Mouse (Mus musculus) small intestine, adult 2 months (tissue): ENCODE results near the gene Atad3a. TPM values are rescaled to one million over a fixed set of nuclear protein-coding genes. Genes with fewer than 3 reads are reported as not detected.
A peak's percentile ranks its signal among the peaks of the same experiment; 100 is the strongest.

ENCODE experiments used
- H3K27ac ChIP-seq: fragments of 200-500 bp; 2 replicates; pipeline ENCODE4 v1.5.1; 2012; ENCODE audit warnings: low read depth, low read length, control low read depth, inconsistent platforms; ENCODE audit not compliant: insufficient read depth
- H3K27me3 ChIP-seq: fragments of 200-500 bp; 2 replicates; pipeline ENCODE4 v1.6.1; 2012; ENCODE audit warnings: mild to moderate bottlenecking, moderate library complexity, low read length, inconsistent platforms; ENCODE audit not compliant: control insufficient read depth, insufficient read depth
- H3K36me3 ChIP-seq: fragments of 200-500 bp; 2 replicates; pipeline ENCODE4 v1.6.1; 2012; ENCODE audit warnings: mild to moderate bottlenecking, low read length, control low read depth, inconsistent platforms; ENCODE audit not compliant: control insufficient read depth, insufficient read depth
- H3K4me1 ChIP-seq: fragments of 200-500 bp; 2 replicates; pipeline ENCODE4 v1.6.1; 2012; ENCODE audit warnings: low read length, inconsistent platforms, mixed read lengths; ENCODE audit not compliant: control insufficient read depth, insufficient read depth, insufficient read length
- H3K4me3 ChIP-seq: fragments of 200-500 bp; 2 replicates; pipeline ENCODE4 v1.5.1; 2012; ENCODE audit warnings: low read depth, mild to moderate bottlenecking, control low read depth, inconsistent platforms, low read length, moderate library complexity
- CTCF ChIP-seq: fragments of 200-500 bp; IDR thresholded peaks from 2 replicates; pipeline ENCODE4 v1.5.1; 2012; ENCODE audit warnings: low read depth, mild to moderate bottlenecking, control low read depth, inconsistent platforms, low read length, moderate library complexity, mixed read lengths; ENCODE audit not compliant: insufficient replicate concordance, insufficient read length; ENCODE audit errors: extremely low read depth
- POLR2A ChIP-seq: fragments of 200-500 bp; IDR thresholded peaks from 2 replicates; pipeline ENCODE4 v1.6.1; 2012; ENCODE audit warnings: low read depth, mild to moderate bottlenecking, control low read depth, inconsistent platforms, low read length, moderate library complexity
- WGBS: fragments of 180-500 bp; shearing (Covaris S2); methylation state at CpG from one replicate; pipeline ENCODE4 v1.1.7; 2018; 5-methylcytosine and 5-hydroxymethylcytosine counted together
- polyA plus RNA-seq: library from polyadenylated mRNA; depleted of rRNA; stranded (reverse); fragments of >200 nt; gene quantifications from 2 replicates; pipeline ENCODE4 v1.2.3, GENCODE M21; 2012

Gene Atad3a
- polyA plus RNA-seq, 1 experiment, result 65.5 TPM

DNA sequence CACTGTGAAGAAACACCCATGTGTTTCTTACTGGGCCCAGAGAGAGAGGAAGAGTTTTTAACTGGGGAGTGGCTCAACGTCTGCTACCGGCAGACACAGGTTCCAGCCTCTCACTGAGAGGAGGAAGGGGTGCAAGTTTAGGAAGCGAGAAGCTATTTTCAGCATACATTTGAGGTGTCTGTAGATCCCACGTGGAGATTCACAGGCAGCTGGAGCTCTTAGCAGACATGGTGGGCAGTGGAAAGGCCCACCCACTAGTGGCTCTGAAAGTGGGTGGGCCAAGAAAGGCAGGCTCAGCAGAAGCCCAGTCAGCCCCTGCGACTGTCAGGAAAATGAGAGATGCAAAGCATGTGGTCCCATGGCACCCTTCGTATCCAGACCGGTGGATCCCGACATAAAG lies 22.6 kb downstream of the Atad3a start:
- H3K27me3 ChIP-seq, result no peaks in the 10 kb centered on the region
- H3K4me1 ChIP-seq, result peaks cover 7% of the 10 kb centered on the region; the same call in 1 of the 2 replicates
- peaks cover 28% of the 10 kb centered on the region for H3K36me3 ChIP-seq
- no peak overlapping the region for H3K27ac ChIP-seq
- 58% methylated on average over 8 of the region's 8 CpGs for WGBS
- TF ChIP-seq POLR2A (no peak), CTCF (no peak)
- no peak overlapping the region for H3K4me3 ChIP-seq

DNA sequence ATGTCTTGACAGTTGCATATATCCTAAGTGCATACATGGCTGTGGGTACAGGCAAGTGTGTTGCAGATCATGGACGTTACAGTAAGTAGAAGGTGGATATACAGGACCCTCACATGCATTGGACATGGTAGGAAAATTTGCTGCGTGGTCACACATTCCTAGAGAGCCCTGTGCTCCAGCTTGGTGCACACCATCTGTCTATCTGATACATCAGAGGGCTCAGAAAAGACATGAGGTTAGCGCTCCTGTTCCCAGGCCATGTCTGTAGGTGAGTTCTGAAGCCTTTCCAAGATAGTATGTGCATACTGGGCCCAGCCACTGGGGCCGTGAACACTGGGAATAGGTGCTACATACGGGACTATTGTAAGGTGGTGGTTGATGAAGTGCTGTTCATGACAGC lies 24.5 kb downstream of the Atad3a start:
- no peak overlapping the region for H3K27ac ChIP-seq
- peaks cover 13% of the 10 kb centered on the region for H3K36me3 ChIP-seq
- TF ChIP-seq POLR2A (no peak), CTCF (no peak)
- no peaks in the 10 kb centered on the region for H3K27me3 ChIP-seq
- H3K4me3 ChIP-seq, result no peak overlapping the region
- peaks cover 7% of the 10 kb centered on the region; the same call in 1 of the 2 replicates for H3K4me1 ChIP-seq
- WGBS, result 91% methylated on average over 5 of the region's 5 CpGs

DNA sequence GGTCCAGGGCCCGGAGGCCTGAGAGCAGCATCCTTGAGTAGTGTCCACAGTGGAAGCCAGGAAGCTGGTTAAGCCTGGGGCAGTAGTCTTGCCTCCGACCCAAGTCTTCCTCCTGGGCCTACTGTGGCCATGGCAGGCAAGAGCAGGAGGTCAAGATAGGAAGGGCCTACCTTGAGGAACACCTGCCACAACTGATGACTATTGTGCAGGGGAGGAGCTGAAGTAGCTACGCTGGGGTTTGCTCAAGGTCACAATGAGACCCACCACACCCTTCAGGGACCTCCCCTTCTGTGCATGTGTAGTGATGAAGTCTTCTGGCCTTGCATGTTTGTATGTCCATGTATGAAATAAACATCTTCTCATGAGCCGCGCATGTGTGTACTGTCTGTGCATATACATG lies 25.1 kb downstream of the Atad3a start:
- H3K27ac ChIP-seq, result no peak overlapping the region

DNA sequence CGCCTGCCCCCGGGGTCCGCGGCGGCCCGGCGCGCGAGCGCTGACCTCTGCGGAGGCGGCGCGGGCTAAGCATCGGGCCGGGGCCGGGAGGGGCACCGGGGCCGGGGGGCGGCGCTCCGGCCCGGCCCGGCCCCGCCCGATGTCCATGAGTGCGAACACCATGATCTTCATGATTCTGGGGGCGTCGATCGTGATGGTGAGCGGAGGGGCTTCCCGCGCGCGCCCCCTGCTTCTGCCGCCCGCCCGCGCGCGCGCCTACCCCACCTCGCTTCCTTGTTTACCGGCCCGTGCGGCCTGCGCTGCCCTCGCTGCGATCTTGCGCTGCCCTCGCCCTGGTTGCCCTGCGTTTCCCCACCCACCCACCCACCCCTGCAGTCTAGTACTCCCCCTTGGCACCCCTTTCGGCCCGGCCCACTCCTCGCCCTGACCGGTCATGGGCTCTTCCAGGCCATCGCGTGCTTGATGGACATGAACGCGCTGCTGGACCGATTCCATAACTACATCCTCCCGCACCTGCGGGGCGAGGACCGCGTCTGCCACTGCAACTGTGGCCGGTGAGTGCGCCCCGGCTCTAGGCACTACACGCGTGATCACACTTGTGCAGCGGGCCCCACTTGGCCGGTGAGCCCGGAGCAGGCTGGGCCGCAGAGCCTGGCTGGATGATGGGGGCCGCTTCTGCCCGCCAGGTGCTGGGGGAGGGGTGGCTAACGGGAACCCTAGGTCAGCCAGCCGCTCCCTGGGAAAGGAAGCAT lies 25.8 kb downstream of the Atad3a start:
- peaks cover 7% of the 10 kb centered on the region; the same call in 1 of the 2 replicates for H3K4me1 ChIP-seq
- TF ChIP-seq CTCF, result no peak
- no peak for TF ChIP-seq POLR2A
- whole genome bisulfite sequencing, result 2% methylated on average over 79 of the region's 79 CpGs
- no peaks in the 10 kb centered on the region for H3K27me3 ChIP-seq
- H3K36me3 ChIP-seq, result peaks cover 5% of the 10 kb centered on the region; the same call in 1 of the 2 replicates
- H3K4me3 ChIP-seq, result peak overlapping the region; percentile 80
- peak overlapping the region; percentile 63; the same call in 1 of the 2 replicates for H3K27ac ChIP-seq

More for the DNA sequence above, 25.1 kb downstream of the Atad3a start:
- no peak for TF ChIP-seq POLR2A
- TF ChIP-seq CTCF, result no peak
- peaks cover 7% of the 10 kb centered on the region; the same call in 1 of the 2 replicates for H3K4me1 ChIP-seq
- peak overlapping the region; percentile 80 for H3K4me3 ChIP-seq
- H3K36me3 ChIP-seq, result peaks cover 8% of the 10 kb centered on the region
- WGBS, result 69% methylated on average over 5 of the region's 5 CpGs
- H3K27me3 ChIP-seq, result no peaks in the 10 kb centered on the region

DNA sequence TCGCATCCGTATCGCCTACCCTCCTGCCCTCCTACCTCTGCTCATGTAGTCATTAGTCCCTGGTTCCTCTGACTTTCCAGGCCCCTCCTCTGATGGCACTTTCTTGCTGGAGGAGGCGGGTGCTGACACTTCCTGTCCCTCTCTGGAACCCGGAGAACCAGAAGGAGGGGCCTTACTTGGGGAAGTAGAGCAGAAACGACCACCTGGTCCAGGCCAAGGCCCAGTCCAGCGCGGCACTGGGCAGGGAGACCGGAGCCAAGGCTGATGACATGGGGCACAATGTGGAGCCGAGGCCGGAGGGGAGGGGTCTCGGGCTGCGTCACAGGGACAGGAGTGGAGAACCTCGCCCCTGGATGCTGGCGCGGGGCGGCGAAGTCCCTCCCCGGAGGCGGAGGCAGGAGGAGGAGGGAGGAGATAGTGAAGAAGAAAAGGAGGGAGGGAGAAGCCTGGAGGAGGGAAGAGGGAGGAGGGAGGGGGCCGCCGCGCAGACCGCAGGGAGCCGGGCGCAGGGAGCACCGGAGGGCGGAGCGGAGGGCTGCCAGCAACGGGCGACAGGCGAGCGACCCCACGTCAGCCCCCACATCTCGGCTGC lies 26.4 kb downstream of the Atad3a start, which contains the start of gene Tmem240:
Gene Tmem240, plus strand, starts transcription at position 451 of the 592 bp plus-strand sequence.
- TF ChIP-seq CTCF, result no peak
- no peak for TF ChIP-seq POLR2A
- WGBS, result 1% methylated on average over 35 of the region's 35 CpGs
- Histone ChIP-seq H3K4me1 (peaks cover 7% of the 10 kb centered on the region; the same call in 1 of the 2 replicates), H3K27ac (peak within 1 kb of the TSS; percentile 63), H3K27me3 (no peaks in the 10 kb centered on the region), H3K4me3 (peak within 1 kb of the TSS; percentile 80), H3K36me3 (peaks cover 4% of the 10 kb centered on the region; the same call in 1 of the 2 replicates)

DNA sequence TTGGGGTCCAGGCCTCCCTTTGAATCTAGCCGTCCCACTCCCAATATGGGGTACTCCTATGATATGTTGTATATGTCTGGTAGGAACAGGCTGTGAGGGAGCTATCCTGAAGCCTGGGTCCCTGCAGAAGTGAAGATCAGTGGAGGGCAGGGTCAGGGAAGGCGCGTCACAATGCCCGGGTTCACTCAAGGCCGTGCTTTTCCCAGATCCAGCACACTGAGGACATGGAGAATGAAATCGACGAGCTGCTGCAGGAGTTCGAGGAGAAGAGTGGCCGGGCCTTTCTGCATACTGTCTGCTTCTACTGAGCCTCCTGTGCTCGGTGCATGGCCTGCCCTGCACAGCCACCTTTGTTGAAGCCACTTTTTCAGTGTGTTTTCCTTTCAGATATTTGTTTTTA lies 27.6 kb downstream of the Atad3a start:
- peaks cover 7% of the 10 kb centered on the region; the same call in 1 of the 2 replicates for H3K4me1 ChIP-seq
- no peaks in the 10 kb centered on the region for H3K27me3 ChIP-seq
- H3K4me3 ChIP-seq, result no peak overlapping the region
- H3K36me3 ChIP-seq, result peaks cover 4% of the 10 kb centered on the region; the same call in 1 of the 2 replicates
- H3K27ac ChIP-seq, result no peak overlapping the region
- no peak for TF ChIP-seq CTCF
- TF ChIP-seq POLR2A, result no peak
- 86% methylated on average over 10 of the region's 10 CpGs for WGBS

DNA sequence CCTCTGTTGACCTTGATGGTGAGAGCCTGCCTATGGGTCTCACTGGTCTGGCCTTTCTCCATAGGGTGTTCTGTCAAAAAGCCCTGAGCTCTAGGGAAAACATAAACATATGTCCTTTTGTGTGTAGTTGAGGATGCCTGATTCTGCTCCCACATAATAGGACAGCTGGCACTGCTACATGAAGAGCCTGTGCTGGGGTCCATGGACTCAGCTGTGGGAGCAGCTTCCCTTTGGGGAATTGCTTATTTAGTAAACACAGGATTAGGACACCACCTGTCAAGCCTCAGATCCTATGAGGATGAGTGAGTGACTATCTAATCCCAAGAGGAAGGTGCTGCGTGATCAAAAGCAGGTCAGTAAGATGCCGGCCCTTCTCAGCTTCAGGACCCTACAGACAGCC lies 32.9 kb downstream of the Atad3a start:
- Histone ChIP-seq H3K4me1 (no peaks in the 10 kb centered on the region), H3K27me3 (no peaks in the 10 kb centered on the region), H3K4me3 (no peak overlapping the region), H3K27ac (no peak overlapping the region), H3K36me3 (peaks cover 14% of the 10 kb centered on the region)
- 86% methylated on average over 2 of the region's 2 CpGs for WGBS
- no peak for TF ChIP-seq POLR2A
- TF ChIP-seq CTCF, result no peak
